Mouse (Mus musculus) midbrain, postnatal 0 days (tissue): ENCODE measurements around the gene Gpr180. TPM values are rescaled to one million over a fixed set of nuclear protein-coding genes. Genes with fewer than 3 reads are reported as not detected.

Source experiments
- ATAC-seq: fragments of 200-750 bp; cut with Nextera tagmentation; 2 replicates; pipeline ENCODE4 v1.8.0; 2017; ENCODE audit warnings: moderate number of reproducible peaks, mild to moderate bottlenecking, moderate TSS enrichment, moderate library complexity; ENCODE audit not compliant: low FRiP score
- DNase-seq: peaks from one replicate; pipeline ENCODE4 v3.0.0-alpha.2; 2015; ENCODE audit warnings: low spot score
- H3K27ac ChIP-seq: fragments of 300-500 bp; sonication (generic); 2 replicates; pipeline ENCODE4 v1.5.1; 2014; ENCODE audit warnings: low read depth, mild to moderate bottlenecking, low read length, mixed read lengths
- H3K27me3 ChIP-seq: fragments of 300-500 bp; sonication (generic); 2 replicates; pipeline ENCODE4 v1.6.1; 2014; ENCODE audit warnings: low read length, control low read depth, mixed read lengths; ENCODE audit not compliant: insufficient read depth
- H3K36me3 ChIP-seq: fragments of 300-500 bp; sonication (generic); 2 replicates; pipeline ENCODE4 v1.6.1; 2014; ENCODE audit warnings: low read length, control low read depth, mixed read lengths; ENCODE audit not compliant: insufficient read depth
- H3K4me1 ChIP-seq: fragments of 300-500 bp; sonication (generic); 2 replicates; pipeline ENCODE4 v1.6.1; 2014; ENCODE audit warnings: mild to moderate bottlenecking, control low read depth, antibody characterized with exemption, low read length, mixed read lengths; ENCODE audit not compliant: insufficient read depth
- H3K4me2 ChIP-seq: fragments of 300-500 bp; sonication (generic); 2 replicates; pipeline ENCODE4 v1.6.1; 2014; ENCODE audit warnings: low read depth, mild to moderate bottlenecking, low read length, mixed read lengths; ENCODE audit not compliant: poor library complexity, severe bottlenecking
- H3K4me3 ChIP-seq: fragments of 300-500 bp; sonication (generic); 2 replicates; pipeline ENCODE4 v1.5.1; 2014; ENCODE audit warnings: low read depth, mild to moderate bottlenecking, low read length, moderate library complexity
- H3K9ac ChIP-seq: fragments of 300-500 bp; sonication (generic); replicated peaks from 2 replicates; pipeline ENCODE4 v1.6.1; 2014; ENCODE audit warnings: mild to moderate bottlenecking, low read length, moderate library complexity, mixed read lengths; ENCODE audit not compliant: poor library complexity, severe bottlenecking
- H3K9me3 ChIP-seq: fragments of 300-500 bp; sonication (generic); 2 replicates; pipeline ENCODE4 v1.6.1; 2016; ENCODE audit warnings: low read length, control low read depth
- CTCF ChIP-seq: IDR thresholded peaks from 2 replicates; pipeline ENCODE4 v1.5.1; 2016; ENCODE audit warnings: antibody characterized with exemption, mild to moderate bottlenecking
- WGBS: fragments of 180-500 bp; shearing (Covaris S2); extraction: QIAGEN DNeasy Blood & Tissue Kit; methylation state at CpG from one replicate; pipeline ENCODE4 v1.1.7; 2014; 5-methylcytosine and 5-hydroxymethylcytosine counted together
- polyA plus RNA-seq: library from polyadenylated mRNA; unstranded; fragments of >200 nt; fragmentation: Nextera tagmentation; extraction: Ambion mirVana; gene quantifications from 2 replicates; pipeline ENCODE4 v1.2.1, GENCODE M21; 2015
- total RNA-seq: library from RNA; depleted of rRNA; stranded (reverse); fragments of >200 nt; gene quantifications from 2 replicates; pipeline ENCODE4 v1.2.3, GENCODE M21; 2014

Gene Gpr180
- total and polyA plus RNA-seq, 2 experiments from 2014 or later, result 49.3 to 62.3 TPM

- ATAC-seq (no peak), DNase-seq (no peak)
- peaks cover 10% of the 10 kb centered on the region for H3K36me3 ChIP-seq
- TF ChIP-seq CTCF, result no peak
- no peak overlapping the region for H3K27ac ChIP-seq
- no peaks in the 10 kb centered on the region for H3K9me3 ChIP-seq
- peaks cover 5% of the 10 kb centered on the region; the same call in 1 of the 2 replicates for H3K4me1 ChIP-seq
- H3K9ac ChIP-seq, result peak overlapping the region; percentile 36; the same call in 1 of the 2 replicates
- H3K4me2 ChIP-seq, result peak overlapping the region; percentile 69
- H3K4me3 ChIP-seq, result peak overlapping the region; percentile 50; the same call in 1 of the 2 replicates
- H3K27me3 ChIP-seq, result no peaks in the 10 kb centered on the region
- WGBS, result 82% methylated on average over 7 of the region's 7 CpGs
Observed at GRCm38 (mm10) chr14:118131472-118131871, 5.5 kb upstream of the Gpr180 start.

GRCm38 (mm10) chr14:118131931-118132641 lies 4.9 kb upstream of the Gpr180 start:
- no peak for TF ChIP-seq CTCF
- Histone ChIP-seq H3K9me3 (no peaks in the 10 kb centered on the region), H3K27ac (peak overlapping the region; percentile 44; the same call in 1 of the 2 replicates), H3K4me2 (peak overlapping the region; percentile 69), H3K4me3 (peak overlapping the region; percentile 50), H3K9ac (peak overlapping the region; percentile 68), H3K36me3 (peaks cover 4% of the 10 kb centered on the region), H3K27me3 (no peaks in the 10 kb centered on the region), H3K4me1 (peaks cover 5% of the 10 kb centered on the region; the same call in 1 of the 2 replicates)
- WGBS, result 13% methylated on average over 21 of the region's 21 CpGs
- ATAC-seq (peak; percentile 11), DNase-seq (no peak)

GRCm38 (mm10) chr14:118132642-118132977 lies 4.3 kb upstream of the Gpr180 start, which contains the start of gene Tgds:
Gene Tgds, minus strand, starts transcription at chr14:118132755.
- Histone ChIP-seq H3K27ac (peak within 1 kb of the TSS; percentile 44; the same call in 1 of the 2 replicates), H3K4me1 (peaks cover 5% of the 10 kb centered on the region; the same call in 1 of the 2 replicates), H3K36me3 (no peaks in the 10 kb centered on the region), H3K9ac (peak within 1 kb of the TSS; percentile 68), H3K4me3 (peak within 1 kb of the TSS; percentile 50), H3K4me2 (peak within 1 kb of the TSS; percentile 69), H3K27me3 (no peaks in the 10 kb centered on the region), H3K9me3 (no peaks in the 10 kb centered on the region)
- WGBS, result under 1% methylated on average over 28 of the region's 28 CpGs
- DNase-seq (peak; percentile 100), ATAC-seq (peak; percentile 83)
- TF ChIP-seq CTCF, result no peak

GRCm38 (mm10) chr14:118137487-118137886 lies 529 bp downstream of the Gpr180 start:
- Histone ChIP-seq H3K9ac (peak overlapping the region; percentile 89), H3K27ac (peak overlapping the region; percentile 80), H3K27me3 (no peaks in the 10 kb centered on the region), H3K4me2 (peak overlapping the region; percentile 84), H3K9me3 (no peaks in the 10 kb centered on the region), H3K36me3 (peaks cover 18% of the 10 kb centered on the region), H3K4me1 (no peaks in the 10 kb centered on the region; the same call in 1 of the 2 replicates), H3K4me3 (peak overlapping the region; percentile 91)
- DNase-seq (peak; percentile 6), ATAC-seq (peak; percentile 14)
- TF ChIP-seq CTCF, result no peak
- WGBS, result under 1% methylated on average over 13 of the region's 13 CpGs

- TF ChIP-seq CTCF, result no peak
- Histone ChIP-seq H3K27me3 (no peaks in the 10 kb centered on the region), H3K27ac (no peak overlapping the region), H3K4me2 (no peak overlapping the region), H3K4me3 (no peak overlapping the region), H3K9me3 (no peaks in the 10 kb centered on the region), H3K36me3 (peaks cover 18% of the 10 kb centered on the region), H3K4me1 (no peaks in the 10 kb centered on the region; the same call in 1 of the 2 replicates), H3K9ac (no peak overlapping the region)
- 92% methylated on average over 5 of the region's 5 CpGs for WGBS
- DNase-seq, result no peak
- no peak for ATAC-seq
Observed at GRCm38 (mm10) chr14:118142283-118142682, 5.3 kb downstream of the Gpr180 start.

- Histone ChIP-seq H3K9ac (no peak overlapping the region), H3K4me2 (no peak overlapping the region), H3K4me3 (no peak overlapping the region), H3K4me1 (no peaks in the 10 kb centered on the region), H3K9me3 (no peaks in the 10 kb centered on the region), H3K36me3 (no peaks in the 10 kb centered on the region), H3K27me3 (no peaks in the 10 kb centered on the region), H3K27ac (no peak overlapping the region)
- no peak for DNase-seq
- TF ChIP-seq CTCF, result no peak
- ATAC-seq, result no peak
- 97% methylated on average over 13 of the region's 13 CpGs for WGBS
Observed at GRCm38 (mm10) chr14:118148046-118148445, 11.1 kb downstream of the Gpr180 start.
